Mouse (Mus musculus) adrenal gland, postnatal 25 days (tissue): ENCODE measurements around the gene Olfr1023. TPM values are rescaled to one million over a fixed set of nuclear protein-coding genes. Genes with fewer than 3 reads are reported as not detected.

ENCODE experiments used
- DNase-seq: peaks from one replicate; pipeline ENCODE4 v3.0.0; 2021; ENCODE audit warnings: mixed read lengths
- long read RNA-seq: library from polyadenylated mRNA; stranded (forward); transcript quantifications from one replicate; pipeline ENCODE4 v2.0.0, GENCODE M21; 2021
- total RNA-seq: library from RNA; stranded (reverse); gene quantifications from 2 replicates; pipeline ENCODE4 v1.2.3, GENCODE M21; 2021

Gene Olfr1023
- total RNA-seq: not detected in 2 replicates
- long read RNA-seq: 0 reads

DNA sequence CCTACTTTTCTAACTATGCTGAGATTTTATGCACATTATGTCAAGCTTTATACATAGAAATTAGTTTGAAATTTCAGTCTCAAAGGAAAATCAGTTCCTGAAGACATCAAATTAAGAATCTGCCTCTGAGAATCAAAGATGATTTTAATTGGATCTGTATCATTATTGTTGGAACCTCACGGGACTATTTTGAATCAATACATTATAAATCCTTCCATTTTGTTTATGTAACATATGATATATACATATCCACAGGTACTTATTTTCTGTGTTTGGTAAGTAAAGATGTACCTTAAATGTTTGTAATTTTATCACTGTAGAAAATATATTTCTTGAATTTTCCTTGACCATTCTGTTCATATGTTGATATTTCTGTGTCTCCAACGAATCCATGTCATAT, at the start of gene Olfr1023:
Olfr1023 (plus strand) TSS at position 301 of the 400 bp plus-strand sequence.
- DNase-seq: no peak

- no peak for DNase-seq
Measured at GRCm38 (mm10) chr2:85845383-85845782, 40.1 kb upstream of the Olfr1023 start, which contains the start of gene Olfr1019. Gene Olfr1019 (minus strand): TSS chr2:85845483.

GRCm38 (mm10) chr2:85846730-85847129, 38.7 kb upstream of the Olfr1023 start, which contains the start of gene Olfr1020:
Gene Olfr1020 (plus strand): TSS chr2:85847030.
- DNase-seq: no peak

- DNase-seq: no peak
Measured at GRCm38 (mm10) chr2:85868294-85868693, 17.1 kb upstream of the Olfr1023 start, which contains the start of gene Olfr1022. Gene Olfr1022 (plus strand): TSS chr2:85868594.

DNA sequence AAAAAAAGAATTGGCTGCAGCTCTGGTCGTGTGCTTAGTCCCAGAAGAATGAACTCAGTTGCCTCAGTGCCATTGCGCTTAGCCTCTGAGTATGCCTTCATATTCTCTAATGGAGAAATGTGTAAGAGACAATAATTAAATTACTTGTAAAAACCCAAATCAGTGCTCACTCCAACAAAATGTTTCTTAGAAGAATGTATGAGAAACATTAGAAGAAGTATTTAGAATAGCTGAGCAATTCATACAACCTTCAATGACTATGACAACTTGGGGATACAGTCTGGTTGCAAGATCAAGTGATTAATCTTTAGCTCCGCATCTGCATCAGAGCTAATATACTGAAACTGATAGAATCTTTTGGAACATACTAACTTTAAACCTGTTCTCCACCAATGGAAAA, 19.5 kb downstream of the Olfr1023 start, which contains the start of gene Olfr1024:
Olfr1024 (minus strand) TSS at position 101 of the 400 bp plus-strand sequence.
- no peak for DNase-seq

- no peak for DNase-seq
Measured at GRCm38 (mm10) chr2:85913197-85913596, 27.8 kb downstream of the Olfr1023 start.

DNA sequence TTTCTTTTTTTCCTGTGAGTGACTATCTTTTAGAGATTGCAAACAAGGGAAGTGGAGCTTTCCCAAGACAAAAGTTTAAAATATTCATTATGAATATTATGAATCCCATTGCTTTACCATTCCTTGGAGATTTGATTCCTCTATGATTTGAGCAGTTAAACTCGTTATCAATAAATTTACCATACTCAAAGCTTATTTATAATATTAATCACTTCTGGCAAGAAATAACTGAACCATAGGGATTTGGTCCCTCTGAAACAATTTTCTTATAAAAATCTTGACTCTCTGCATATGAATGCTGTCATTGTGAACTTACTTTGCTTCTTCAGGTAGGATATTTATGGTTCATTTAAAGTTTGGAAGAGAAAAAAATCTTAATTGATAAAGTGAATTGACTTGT, 29.5 kb downstream of the Olfr1023 start, which contains the start of gene Olfr1025-ps1:
Olfr1025-ps1 (plus strand) TSS at position 301 of the 400 bp plus-strand sequence.
- no peak for DNase-seq

DNA sequence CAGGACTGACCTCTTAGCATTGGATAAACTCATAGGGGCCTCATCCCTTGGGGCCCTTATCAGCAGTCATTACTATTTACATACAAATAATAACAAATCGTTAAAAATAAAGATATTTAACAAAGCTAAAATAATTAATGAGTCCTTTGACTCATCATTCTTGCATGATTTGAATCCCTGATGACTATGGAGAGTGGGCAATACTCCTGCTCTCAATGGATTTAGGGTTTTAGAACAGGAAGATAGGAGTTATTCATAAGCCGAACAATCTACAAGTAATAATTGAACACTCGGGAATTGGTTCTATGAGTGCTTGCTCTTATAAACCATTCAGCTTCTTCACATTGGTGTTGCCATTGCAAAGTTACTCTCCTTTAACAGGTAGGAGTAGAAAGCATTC, 35.8 kb downstream of the Olfr1023 start, which contains the start of gene Olfr1026:
Olfr1026 (plus strand) TSS at position 301 of the 400 bp plus-strand sequence.
- DNase-seq: no peak

Other genes with a start within 250 kb of the Olfr1023 start
- gene Olfr1002, start 234.9 kb upstream of the Olfr1023 start, total RNA-seq: not detected in 2 replicates
- not detected in 2 replicates for gene Olfr154, start 221.2 kb upstream of the Olfr1023 start, total RNA-seq
- not detected in 2 replicates for gene Olfr1006, start 206.9 kb upstream of the Olfr1023 start, total RNA-seq
- gene Olfr1008, start 196.2 kb upstream of the Olfr1023 start, total RNA-seq: not detected in 2 replicates
- gene Olfr1009, start 170.2 kb upstream of the Olfr1023 start, total RNA-seq: 0.30 TPM in 1 of 2 replicates, not detected in the other
- gene Olfr1012, start 122.9 kb upstream of the Olfr1023 start, total RNA-seq: not detected in 2 replicates
- 0.06 TPM in 1 of 2 replicates, not detected in the other for gene Olfr1013, start 118.5 kb upstream of the Olfr1023 start, total RNA-seq
- gene Olfr1014, start 112.9 kb upstream of the Olfr1023 start, total RNA-seq: 0.38 TPM in 1 of 2 replicates, not detected in the other
- gene Olfr1015, start 103.6 kb upstream of the Olfr1023 start, total RNA-seq: not detected in 2 replicates
- not detected in 2 replicates for gene Olfr1016, start 83.1 kb upstream of the Olfr1023 start, total RNA-seq
- gene Olfr1018, start 67.2 kb upstream of the Olfr1023 start, total RNA-seq: not detected in 2 replicates
- gene Olfr1019, start 40.2 kb upstream of the Olfr1023 start, total RNA-seq: not detected in 2 replicates
- gene Olfr1020, start 38.6 kb upstream of the Olfr1023 start, total RNA-seq: not detected in 2 replicates
- not detected in 2 replicates for gene Olfr1022, start 17.0 kb upstream of the Olfr1023 start, total RNA-seq
- gene Olfr1024, start 19.4 kb downstream of the Olfr1023 start, total RNA-seq: not detected in 2 replicates
- not detected in 2 replicates for gene Olfr1025-ps1, start 29.6 kb downstream of the Olfr1023 start, total RNA-seq
- not detected in 2 replicates for gene Olfr1026, start 35.9 kb downstream of the Olfr1023 start, total RNA-seq
- not detected in 2 replicates for gene Olfr1028, start 64.8 kb downstream of the Olfr1023 start, total RNA-seq
- gene Olfr1029, start 88.3 kb downstream of the Olfr1023 start, total RNA-seq: not detected in 2 replicates
- not detected in 2 replicates for gene Olfr1030, start 93.6 kb downstream of the Olfr1023 start, total RNA-seq
- not detected in 2 replicates for gene Olfr1031, start 104.7 kb downstream of the Olfr1023 start, total RNA-seq
- gene Olfr1032, start 119.9 kb downstream of the Olfr1023 start, total RNA-seq: not detected in 2 replicates
- 4.5 and 4.9 TPM in 2 replicates for gene Olfr1033, start 135.0 kb downstream of the Olfr1023 start, total RNA-seq
- 0.29 and 0.33 TPM in 2 replicates for gene Olfr1034, start 160.2 kb downstream of the Olfr1023 start, total RNA-seq
- not detected in 2 replicates for gene Olfr1036, start 188.4 kb downstream of the Olfr1023 start, total RNA-seq
- not detected in 2 replicates for gene Olfr1037, start 201.7 kb downstream of the Olfr1023 start, total RNA-seq